Comparison of ENCODE assay signal across 18 mouse cellular contexts in genomic region chr7:63637651-63638050, GRCm38 (mm10).
DNase-seq lines count a peak whose midpoint lies in the region; ATAC-seq and TF ChIP-seq lines count a peak whose summit lies in the region.
"Had no signal": no experiment of that assay in that cellular context is flagged by ENCODE, and none has a peak within 500 bp of the region (broad histone marks: within the 10 kb centered on the region; RNA-seq: fewer than 3 reads in every experiment).

No protein-coding gene starts in this region.

- DNase-seq in forebrain, embryonic 14.5 days (ENCODE audit: low spot score): peak; percentile 3
- DNase-seq in layer of hippocampus, adult 2 months (ENCODE audit: low spot score in 2 of 2): peak; percentile 45 to 72
- DNase-seq in layer of hippocampus, postnatal 25 days (ENCODE audit: extremely low spot score in 1 of 2, low spot score in 1 of 2): no peak
- peak; percentile 34 to 35 for DNase-seq in right cerebral cortex, adult 2 months (ENCODE audit: low spot score in 2 of 2)
- DNase-seq in right cerebral cortex, postnatal 25 days: no peak
- DNase-seq in telencephalon, adult 2 months (ENCODE audit: low read depth, low spot score): peak; percentile 79
- DNase-seq in spleen, postnatal 10 days (ENCODE audit: low spot score in 2 of 2): no peak
- DNase-seq: adrenal gland, postnatal 14 days; gastrocnemius, postnatal 10 days; heart, adult 18-20 months; heart, postnatal 10 days; heart, postnatal 4 days had no signal

- H3K27ac ChIP-seq in forebrain, embryonic 14.5 days (ENCODE audit: low read depth, low read length): no peak overlapping the region
- H3K27ac ChIP-seq in forebrain, embryonic 13.5 days: no peak overlapping the region
- H3K27ac ChIP-seq in layer of hippocampus, adult 2 months: peak overlapping the region; percentile 77
- H3K27ac ChIP-seq: embryonic facial prominence, embryonic 13.5 days; forebrain, embryonic 12.5 days; heart, embryonic 10.5 days; hindbrain, embryonic 12.5 days had no signal

- H3K4me1 ChIP-seq in forebrain, embryonic 14.5 days (ENCODE audit: control insufficient read depth, insufficient read depth, low read length): no peaks in the 10 kb centered on the region
- no peaks in the 10 kb centered on the region for H3K4me1 ChIP-seq in forebrain, embryonic 13.5 days
- H3K4me1 ChIP-seq: embryonic facial prominence, embryonic 13.5 days; forebrain, embryonic 12.5 days; heart, embryonic 10.5 days; hindbrain, embryonic 12.5 days had no signal

- H3K36me3 ChIP-seq in forebrain, embryonic 14.5 days (ENCODE audit: control insufficient read depth, insufficient read depth, low read length): no peaks in the 10 kb centered on the region
- H3K36me3 ChIP-seq in forebrain, embryonic 13.5 days (ENCODE audit: poor library complexity, severe bottlenecking): no peaks in the 10 kb centered on the region
- H3K36me3 ChIP-seq: embryonic facial prominence, embryonic 13.5 days; forebrain, embryonic 12.5 days; heart, embryonic 10.5 days; hindbrain, embryonic 12.5 days had no signal

- H3K4me2 ChIP-seq in forebrain, embryonic 14.5 days (ENCODE audit: low read length): no peak overlapping the region
- no peak overlapping the region for H3K4me2 ChIP-seq in forebrain, embryonic 13.5 days
- H3K4me2 ChIP-seq: embryonic facial prominence, embryonic 13.5 days; forebrain, embryonic 12.5 days; hindbrain, embryonic 12.5 days had no signal

- 88% methylated on average over 3 of the region's 3 CpGs for WGBS in forebrain, embryonic 14.5 days
- WGBS in forebrain, embryonic 13.5 days: 81% methylated on average over 3 of the region's 3 CpGs

- no peak overlapping the region for H3K4me3 ChIP-seq in forebrain, embryonic 14.5 days (ENCODE audit: low read depth, low read length)
- H3K4me3 ChIP-seq in forebrain, embryonic 13.5 days: no peak overlapping the region
- H3K4me3 ChIP-seq in layer of hippocampus, adult 2 months: no peak overlapping the region
- H3K4me3 ChIP-seq: embryonic facial prominence, embryonic 13.5 days; forebrain, embryonic 12.5 days; heart, embryonic 10.5 days; hindbrain, embryonic 12.5 days had no signal

- no peaks in the 10 kb centered on the region for H3K9me3 ChIP-seq in forebrain, embryonic 14.5 days (replicated peaks; ENCODE audit: control insufficient read depth, low read length)
- H3K9me3 ChIP-seq in forebrain, embryonic 13.5 days (replicated peaks): no peaks in the 10 kb centered on the region
- H3K9me3 ChIP-seq: embryonic facial prominence, embryonic 13.5 days; forebrain, embryonic 12.5 days; heart, embryonic 10.5 days; hindbrain, embryonic 12.5 days had no signal

- no peak overlapping the region for H3K9ac ChIP-seq in forebrain, embryonic 14.5 days (ENCODE audit: low read length)
- no peak overlapping the region for H3K9ac ChIP-seq in forebrain, embryonic 13.5 days
- H3K9ac ChIP-seq: embryonic facial prominence, embryonic 13.5 days; forebrain, embryonic 12.5 days; hindbrain, embryonic 12.5 days had no signal

- no peak for TF ChIP-seq CTCF in layer of hippocampus, adult 2 months (conservative IDR thresholded peaks at IDR 0.05)

- H3K27me3 ChIP-seq in forebrain, embryonic 14.5 days (replicated peaks; ENCODE audit: control insufficient read depth, insufficient read depth, low read length): no peaks in the 10 kb centered on the region
- H3K27me3 ChIP-seq in forebrain, embryonic 13.5 days: no peaks in the 10 kb centered on the region
- H3K27me3 ChIP-seq: embryonic facial prominence, embryonic 13.5 days; forebrain, embryonic 12.5 days; hindbrain, embryonic 12.5 days had no signal

- no peak for ATAC-seq in forebrain, embryonic 14.5 days
- no peak for ATAC-seq in forebrain, embryonic 13.5 days
- ATAC-seq: hindbrain, embryonic 16.5 days had no signal

Comparison
In these comparisons a context has a peak if more than half of its experiments do, and no peak if none do; other contexts are left out.
1. DNase-seq: peak in forebrain, embryonic 14.5 days (single experiment), layer of hippocampus, adult 2 months (2 of 2), right cerebral cortex, adult 2 months (2 of 2) and telencephalon, adult 2 months (single experiment); none in layer of hippocampus, postnatal 25 days (0 of 2), right cerebral cortex, postnatal 25 days (single experiment) and spleen, postnatal 10 days (0 of 2).